Mouse (Mus musculus) 416B (cell line): ENCODE measurements around the gene Sstr3.

Source experiments
- DNase-seq: peaks from one replicate; pipeline ENCODE4 v3.0.0; 2011; ENCODE audit warnings: low read depth

Sstr3 gene

DNA sequence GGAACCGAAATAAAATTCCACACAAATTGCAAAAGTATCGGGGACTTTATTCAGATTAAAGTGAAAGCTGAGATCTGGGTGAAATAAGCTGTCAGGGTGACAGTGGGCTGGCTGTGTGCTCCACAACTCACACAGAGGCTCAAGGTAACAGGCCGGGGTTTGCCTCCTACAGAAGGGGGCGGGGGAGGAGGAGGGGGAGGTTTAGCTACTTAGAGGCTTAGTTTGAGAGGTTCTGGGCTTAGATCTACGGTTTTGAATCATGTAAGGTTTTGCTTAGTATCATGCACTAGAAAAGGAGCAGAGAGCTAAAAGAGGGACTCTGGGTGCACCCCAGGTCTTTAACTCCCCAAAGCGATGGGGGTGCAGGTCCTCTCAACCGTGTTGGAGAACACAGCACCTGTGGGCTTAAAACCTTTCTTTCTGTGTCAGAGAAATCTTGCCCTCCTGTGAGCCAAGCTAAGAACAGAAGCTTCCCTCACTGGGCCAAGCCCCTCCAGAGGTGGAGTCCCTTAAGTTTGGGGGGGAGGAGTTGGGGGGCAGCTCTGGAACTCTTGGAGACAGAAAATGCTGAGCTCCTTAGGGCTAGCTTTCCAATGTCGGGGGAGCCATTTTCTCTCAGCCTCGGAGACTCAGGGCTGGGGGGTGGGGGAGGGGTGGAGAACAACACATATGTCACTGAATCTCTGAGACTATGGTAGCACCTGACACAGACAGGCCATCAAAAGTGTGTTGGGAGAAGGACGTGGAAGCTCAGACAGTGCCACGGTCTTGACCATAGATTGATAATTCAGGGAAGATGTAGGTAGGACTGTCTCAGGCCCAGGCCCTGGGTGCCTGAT is 14.9 kb upstream of the Sstr3 start:
- DNase-seq: no peak

GRCm38 (mm10) chr15:78557693-78558535 is 13.4 kb upstream of the Sstr3 start:
- DNase-seq: no peak

GRCm38 (mm10) chr15:78554545-78555313 is 10.2 kb upstream of the Sstr3 start:
- no peak for DNase-seq

DNA sequence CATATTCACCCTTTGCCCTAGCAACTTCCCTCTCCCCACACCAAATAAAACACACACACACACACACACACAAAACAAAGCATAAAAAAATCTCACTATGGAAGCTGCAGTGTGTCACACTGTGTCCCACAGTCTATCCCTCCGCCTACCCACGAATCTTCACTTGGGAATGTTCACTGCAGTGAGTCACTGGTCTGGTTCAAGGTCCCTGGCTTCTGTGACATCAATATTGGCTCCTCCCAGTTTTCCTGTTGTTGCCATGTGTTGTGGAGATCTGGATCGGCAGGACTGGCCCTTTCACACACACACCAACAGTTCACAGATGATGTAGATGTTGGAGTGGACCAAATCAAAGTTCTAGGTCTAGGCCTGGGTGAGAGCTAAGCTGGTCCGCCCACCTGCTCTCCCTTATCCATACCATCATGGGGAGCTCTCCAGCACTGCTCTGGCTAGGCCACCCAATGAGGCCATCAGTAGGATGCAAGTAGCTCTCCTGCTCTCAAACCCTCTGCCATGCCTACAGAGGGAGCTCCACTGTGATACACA is 4.8 kb upstream of the Sstr3 start:
- DNase-seq: no peak

GRCm38 (mm10) chr15:78548711-78549110 is 4.2 kb upstream of the Sstr3 start:
- no peak for DNase-seq

GRCm38 (mm10) chr15:78548336-78548665 is 3.8 kb upstream of the Sstr3 start:
- peak; percentile 38 for DNase-seq

DNA sequence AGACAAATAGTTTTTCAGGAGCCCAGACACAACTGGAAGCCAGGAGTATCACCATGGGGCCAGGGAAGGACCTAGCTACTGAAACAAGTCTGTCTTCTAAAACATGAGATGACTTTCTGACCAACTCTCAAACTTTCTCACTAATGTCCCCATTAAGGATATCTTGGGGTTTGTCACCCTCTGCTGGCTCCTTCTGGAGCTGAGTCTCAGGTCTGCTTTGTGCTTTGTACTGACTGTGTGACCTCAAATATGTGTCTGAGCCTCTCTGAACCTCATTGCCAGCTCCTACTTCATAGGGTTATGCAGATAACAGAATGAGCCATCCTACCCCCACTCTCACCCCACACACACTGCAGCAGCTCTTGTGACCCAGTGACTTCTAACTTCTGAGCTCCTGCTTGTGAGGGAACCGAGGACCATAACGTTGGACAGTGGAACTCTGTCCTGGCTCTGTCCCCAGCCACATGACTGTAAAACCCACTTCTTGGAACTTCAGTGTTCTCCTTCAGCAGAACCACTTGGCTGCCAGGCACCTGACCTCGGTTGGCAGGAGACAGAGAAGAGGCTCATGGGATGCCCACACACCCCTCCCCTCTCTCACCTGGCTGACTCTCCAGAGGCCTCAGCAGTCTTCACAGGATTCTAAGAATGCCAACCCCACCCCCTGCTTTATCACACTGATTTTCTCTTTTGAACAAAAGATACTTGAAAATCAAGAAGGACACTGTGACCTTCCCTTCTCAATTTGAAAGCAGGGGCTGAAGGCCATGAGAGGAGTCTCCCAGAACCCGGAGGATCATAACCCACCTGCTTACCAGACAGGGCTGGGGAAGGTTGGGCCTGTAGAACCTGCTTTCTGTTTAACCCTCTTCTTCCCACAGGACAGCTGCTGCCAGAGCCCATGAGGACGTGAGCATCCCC is 3.2 kb upstream of the Sstr3 start:
- peak; percentile 64 for DNase-seq

DNA sequence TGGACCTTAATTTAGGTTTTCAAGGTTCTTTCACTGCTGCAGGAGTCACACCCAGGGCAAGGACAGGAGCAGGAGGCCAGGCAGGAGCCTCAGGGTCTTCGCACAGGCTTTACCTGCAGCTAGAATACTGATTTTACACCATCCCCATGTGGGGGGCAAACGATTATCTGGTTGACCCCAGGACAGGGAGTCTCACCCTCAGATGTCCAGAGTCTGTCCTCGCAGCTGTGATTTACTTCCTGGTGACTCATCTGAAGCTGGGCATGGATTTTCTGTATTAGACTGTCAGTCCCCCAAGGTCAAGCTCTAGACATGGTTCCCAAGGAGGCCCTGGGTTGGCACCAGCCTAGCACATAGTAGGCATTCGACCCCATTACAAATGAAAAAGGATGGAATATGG is 1.6 kb upstream of the Sstr3 start:
- DNase-seq: no peak

DNA sequence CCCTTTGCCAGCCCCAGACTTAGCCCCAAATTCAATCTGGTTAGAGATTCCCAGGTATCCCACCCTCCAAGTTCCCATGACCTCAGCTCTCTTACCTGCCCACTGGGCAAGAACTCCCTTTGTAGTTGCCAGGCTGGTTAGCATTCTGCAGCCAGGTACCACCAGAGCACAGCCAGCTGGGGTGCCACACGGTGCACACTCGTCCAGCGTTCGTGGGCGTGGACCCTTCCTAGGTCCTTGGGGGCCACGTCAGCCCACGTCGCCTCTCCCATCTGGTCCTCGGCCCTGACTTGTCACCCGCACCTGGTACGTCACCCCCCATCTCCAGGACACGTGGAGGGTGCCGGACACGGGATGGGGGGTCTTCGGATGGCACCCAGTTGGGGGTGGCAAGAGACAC is 444 bp downstream of the Sstr3 start:
- DNase-seq: no peak

DNA sequence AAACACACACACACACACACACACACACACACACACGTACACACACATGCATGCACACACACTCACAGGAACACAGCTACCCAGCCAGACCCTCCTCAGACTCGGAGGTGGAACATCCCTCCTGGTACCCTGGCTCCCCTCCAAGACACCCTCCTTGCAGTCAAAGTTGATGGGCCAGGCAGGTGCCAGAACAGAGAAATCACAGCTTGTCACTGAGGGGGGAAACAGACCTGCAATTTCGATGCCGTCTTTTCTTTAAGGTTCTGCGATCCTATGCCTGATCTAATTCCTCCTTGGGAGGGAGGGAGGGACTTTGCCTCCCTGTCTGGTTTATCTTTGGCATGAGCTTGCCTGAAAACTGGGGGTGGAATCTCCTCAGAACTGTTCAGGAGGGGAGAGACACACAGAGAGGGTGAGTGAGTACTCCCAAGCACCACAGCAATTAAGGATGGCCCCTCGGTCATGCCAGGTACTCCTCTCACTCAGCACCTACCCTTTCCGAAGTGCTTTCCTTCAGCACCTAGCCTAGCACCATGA is 1.6 kb downstream of the Sstr3 start:
- no peak for DNase-seq

GRCm38 (mm10) chr15:78542098-78542766 is 2.3 kb downstream of the Sstr3 start:
- DNase-seq: no peak

- DNase-seq: no peak
Observed at GRCm38 (mm10) chr15:78541606-78542005, 2.9 kb downstream of the Sstr3 start.

DNA sequence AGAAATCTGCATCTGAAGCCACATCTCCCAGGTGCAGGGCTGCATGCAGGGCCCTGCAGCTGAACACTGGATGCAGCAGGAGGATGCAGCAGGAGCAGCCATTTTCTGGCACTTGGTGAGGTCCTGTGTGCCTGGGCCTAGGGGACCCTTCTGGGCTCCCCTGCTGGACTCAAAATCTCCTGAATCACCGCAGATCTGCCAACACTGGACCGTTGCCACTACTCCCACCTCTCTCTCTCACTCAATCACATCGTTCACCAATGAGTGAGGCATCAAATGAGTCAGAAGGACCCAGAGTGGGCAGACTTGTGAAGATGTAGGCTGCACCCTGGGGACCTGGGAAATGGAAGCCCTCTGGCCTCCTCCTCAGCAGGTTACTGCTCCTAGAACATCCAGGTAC is 3.4 kb downstream of the Sstr3 start:
- DNase-seq: no peak

DNA sequence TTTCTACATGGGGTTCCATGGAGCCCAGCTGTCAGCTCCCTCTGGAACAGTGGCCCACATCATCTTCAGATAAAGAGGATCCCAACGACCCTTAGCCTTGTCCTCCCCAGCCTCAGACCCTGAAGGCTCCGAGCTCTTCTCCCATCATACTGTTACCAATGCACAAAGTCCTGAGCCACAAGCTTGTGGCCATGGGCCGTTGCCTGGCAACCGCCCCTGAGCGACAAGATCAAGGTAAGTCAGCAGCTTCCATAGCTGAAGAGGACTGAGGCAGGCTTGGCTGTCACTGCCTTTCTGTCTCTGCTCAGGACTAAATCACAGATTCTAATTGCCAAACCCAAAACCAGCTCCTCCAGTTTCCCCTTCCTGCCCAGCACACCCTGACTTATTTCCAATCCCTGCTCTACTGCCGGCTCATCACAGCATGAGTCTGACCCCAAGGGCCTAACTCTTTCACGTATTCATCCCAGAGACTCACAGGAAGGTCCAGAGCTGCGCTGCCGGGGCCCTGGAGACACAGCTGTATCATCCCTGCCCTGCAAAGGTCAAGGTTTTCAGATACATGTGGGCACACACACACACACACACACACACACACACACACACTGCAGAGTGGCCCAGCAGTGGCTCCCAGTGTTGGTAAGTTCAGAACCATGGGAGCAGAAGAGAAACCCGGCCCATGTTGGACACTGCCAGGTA is 8.6 kb downstream of the Sstr3 start:
- no peak for DNase-seq

- no peak for DNase-seq
Observed at GRCm38 (mm10) chr15:78533346-78533835, 11.1 kb downstream of the Sstr3 start.

DNA sequence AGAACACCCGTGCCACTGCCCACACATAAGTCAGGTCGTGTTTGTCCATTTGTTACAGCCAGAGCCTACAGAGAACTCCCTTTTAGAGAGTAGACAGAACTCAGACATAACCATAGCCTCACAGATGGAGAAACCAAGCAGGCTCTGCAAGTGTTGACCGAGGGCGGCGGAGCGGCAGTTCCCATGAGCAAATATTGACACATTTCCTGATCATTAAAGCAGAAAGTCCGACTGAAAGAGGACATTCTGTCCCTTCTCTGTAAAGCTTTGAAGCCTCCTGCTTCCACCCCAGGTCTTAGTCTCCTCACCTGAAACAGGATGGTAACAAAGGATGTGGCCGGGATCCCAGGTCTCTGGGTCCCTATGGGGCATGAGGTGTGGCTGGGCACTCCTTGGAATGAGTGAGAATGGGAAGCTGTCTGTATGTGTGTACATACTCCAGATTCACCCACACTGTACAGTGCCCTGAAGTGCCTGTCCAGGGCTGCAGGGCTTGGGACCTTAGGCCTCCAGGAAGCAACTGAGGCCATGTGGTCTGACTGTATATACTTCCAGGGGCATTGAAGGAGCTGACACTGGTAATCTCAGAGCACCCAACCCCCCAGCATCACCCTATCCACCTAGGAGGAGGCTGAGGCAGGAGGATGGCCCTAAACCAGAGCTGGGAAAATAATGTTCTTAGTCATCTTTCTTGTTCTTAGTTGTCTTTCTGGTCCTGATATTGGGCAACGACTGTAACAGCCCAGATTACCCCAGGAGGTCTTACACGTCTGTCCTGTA is 11.7 kb downstream of the Sstr3 start:
- DNase-seq: no peak

DNA sequence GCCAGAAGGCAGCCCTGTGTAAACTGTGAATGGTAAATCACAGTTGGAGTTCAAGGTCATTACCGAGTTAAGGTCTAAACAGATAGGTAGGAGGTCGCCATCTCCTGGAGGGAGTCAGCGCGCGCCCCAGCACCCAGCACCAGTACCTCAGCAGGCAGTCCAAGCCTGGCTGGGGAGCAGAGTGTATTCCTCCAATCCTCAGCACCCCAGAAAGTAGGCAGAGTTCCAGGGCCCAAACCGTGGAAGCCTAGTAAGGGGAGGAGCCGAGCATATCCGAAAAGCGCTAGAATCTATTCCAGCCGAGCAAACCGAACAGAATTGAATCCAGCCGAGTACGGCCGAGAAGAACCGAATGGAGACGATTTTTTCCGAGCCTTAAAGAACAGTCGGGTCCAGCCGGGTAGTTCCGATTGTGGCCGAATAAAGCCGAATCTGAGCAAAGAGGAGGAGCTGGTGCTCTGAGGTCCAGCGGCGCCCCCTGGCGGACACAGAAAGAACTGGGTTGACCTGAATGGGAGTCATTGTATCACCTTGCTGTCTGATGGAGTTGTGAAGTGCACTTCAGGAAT is 12.5 kb downstream of the Sstr3 start:
- DNase-seq: peak; percentile 97

- no peak for DNase-seq
Observed at GRCm38 (mm10) chr15:78531451-78531720, 13.1 kb downstream of the Sstr3 start.
